Mouse (Mus musculus) CH12.LX (cell line): ENCODE measurements around the gene Atp6v0c. TPM values are rescaled to one million over a fixed set of nuclear protein-coding genes. Genes with fewer than 3 reads are reported as not detected.

ENCODE experiments used
- DNase-seq: peaks from one replicate; pipeline ENCODE4 v3.0.0-alpha.2; 2013; ENCODE audit errors: extremely low read depth
- H3K27ac ChIP-seq: 2 replicates; pipeline ENCODE4 v1.5.1; 2012; ENCODE audit warnings: low read depth, mild to moderate bottlenecking, control low read depth, moderate library complexity; ENCODE audit not compliant: insufficient read depth
- H3K27me3 ChIP-seq: replicated peaks from 2 replicates; pipeline ENCODE3; 2012; ENCODE audit warnings: inconsistent platforms
- H3K36me3 ChIP-seq, 2 experiments: replicated peaks in 1 of 2; 2 replicates each; pipeline versions ENCODE3 to v1.6.1; 2012; ENCODE audit warnings: inconsistent platforms in 1 of 2, low read length in 1 of 2, mild to moderate bottlenecking in 1 of 2, mixed read lengths in 1 of 2, moderate library complexity in 1 of 2; ENCODE audit not compliant: control insufficient read depth in 1 of 2, insufficient read depth in 1 of 2
- H3K4me1 ChIP-seq, 2 experiments: 2 replicates each; pipeline ENCODE4 v1.6.1; 2012; ENCODE audit warnings: inconsistent platforms in 1 of 2, moderate library complexity in 1 of 2; ENCODE audit not compliant: insufficient read depth in 2 of 2, control insufficient read depth in 1 of 2
- H3K4me2 ChIP-seq: 2 replicates; pipeline ENCODE4 v1.6.1; 2012; ENCODE audit warnings: low read depth, mild to moderate bottlenecking, control low read depth; ENCODE audit not compliant: poor library complexity, insufficient read depth, severe bottlenecking
- H3K4me3 ChIP-seq, 3 experiments: fragments of 150-350 bp in 1 of 3; sonication (generic) in 1 of 3; replicated peaks in 1 of 3; 2 replicates each; pipeline versions ENCODE3 to v1.5.1; 2011 to 2012; ENCODE audit warnings: low read depth in 2 of 3, low read length in 2 of 3, mild to moderate bottlenecking in 2 of 3, moderate library complexity in 2 of 3, control low read depth in 1 of 3, improper control_type of control experiment in 1 of 3, inconsistent platforms in 1 of 3, mixed read lengths in 1 of 3; ENCODE audit not compliant: poor library complexity in 1 of 3
- H3K79me2 ChIP-seq: replicated peaks from 2 replicates; pipeline ENCODE4 v1.6.1; 2012; ENCODE audit warnings: mild to moderate bottlenecking, moderate library complexity; ENCODE audit not compliant: control insufficient read depth, poor library complexity, insufficient read depth, severe bottlenecking; ENCODE audit errors: extremely low read depth
- H3K9ac ChIP-seq: 2 replicates; pipeline ENCODE4 v1.6.1; 2012; ENCODE audit warnings: low read depth, mild to moderate bottlenecking, control low read depth, moderate library complexity; ENCODE audit not compliant: insufficient read depth
- H3K9me3 ChIP-seq: replicated peaks from 2 replicates; pipeline ENCODE3; 2012; ENCODE audit warnings: low read length, inconsistent platforms, mixed read lengths
- BHLHE40 ChIP-seq: IDR thresholded peaks from 2 replicates; pipeline ENCODE4 v1.6.1; 2011; ENCODE audit warnings: mild to moderate bottlenecking, low read depth, low read length, improper control_type of control experiment
- CHD2 ChIP-seq: IDR thresholded peaks from 2 replicates; pipeline ENCODE4 v1.6.1; 2011; ENCODE audit warnings: low read length, improper control_type of control experiment
- E2F4 ChIP-seq: IDR thresholded peaks from 2 replicates; pipeline ENCODE4 v1.6.1; 2011; ENCODE audit warnings: low read depth, low read length, improper control_type of control experiment; ENCODE audit not compliant: insufficient replicate concordance
- ELF1 ChIP-seq: IDR thresholded peaks from 2 replicates; pipeline ENCODE4 v1.6.1; 2014; ENCODE audit warnings: low read depth, mild to moderate bottlenecking, inconsistent platforms, low read length, improper control_type of control experiment
- EP300 ChIP-seq: IDR thresholded peaks from 2 replicates; pipeline ENCODE4 v1.6.1; 2011; ENCODE audit warnings: low read length, improper control_type of control experiment
- GABPA ChIP-seq: IDR thresholded peaks from 2 replicates; pipeline ENCODE4 v1.6.1; 2012; ENCODE audit warnings: low read depth, low read length, improper control_type of control experiment, inconsistent platforms; ENCODE audit not compliant: insufficient replicate concordance
- HCFC1 ChIP-seq: IDR thresholded peaks from 2 replicates; pipeline ENCODE4 v1.6.1; 2012; ENCODE audit warnings: low read depth, mild to moderate bottlenecking, inconsistent platforms, low read length, improper control_type of control experiment
- JUND ChIP-seq: conservative IDR thresholded peaks from 2 replicates; pipeline ENCODE4 v1.6.1; 2011; ENCODE audit warnings: low read depth, low read length, improper control_type of control experiment
- MAX ChIP-seq: IDR thresholded peaks from 2 replicates; pipeline ENCODE4 v1.6.1; 2011; ENCODE audit warnings: low read length, improper control_type of control experiment
- MEF2A ChIP-seq: IDR thresholded peaks from 2 replicates; pipeline ENCODE4 v1.6.1; 2014; ENCODE audit warnings: low read depth, mild to moderate bottlenecking, inconsistent platforms, low read length, improper control_type of control experiment, borderline replicate concordance
- MXI1 ChIP-seq: IDR thresholded peaks from 2 replicates; pipeline ENCODE4 v1.6.1; 2011; ENCODE audit warnings: mild to moderate bottlenecking, low read depth, low read length, improper control_type of control experiment
- NELFE ChIP-seq: IDR thresholded peaks from 2 replicates; pipeline ENCODE4 v1.6.1; 2011; ENCODE audit warnings: low read depth, low read length, improper control_type of control experiment
- NRF1 ChIP-seq: IDR thresholded peaks from 2 replicates; pipeline ENCODE4 v1.6.1; 2014; ENCODE audit warnings: low read depth, mild to moderate bottlenecking, inconsistent platforms, low read length, improper control_type of control experiment, moderate library complexity
- POLR2A ChIP-seq: IDR thresholded peaks from 2 replicates; pipeline ENCODE4 v1.6.1; 2011; ENCODE audit warnings: low read depth, mild to moderate bottlenecking, improper control_type of control experiment, low read length
- POLR2AphosphoS2 ChIP-seq: IDR thresholded peaks from 2 replicates; pipeline ENCODE4 v1.6.1; 2011; ENCODE audit warnings: low read depth, low read length, improper control_type of control experiment
- RAD21 ChIP-seq: IDR thresholded peaks from 2 replicates; pipeline ENCODE4 v1.6.1; 2011; ENCODE audit warnings: low read depth, mild to moderate bottlenecking, low read length, improper control_type of control experiment, moderate library complexity
- RCOR1 ChIP-seq: conservative IDR thresholded peaks from 2 replicates; pipeline ENCODE4 v1.6.1; 2012; ENCODE audit warnings: low read depth, mild to moderate bottlenecking, inconsistent platforms, low read length, improper control_type of control experiment
- TBP ChIP-seq: conservative IDR thresholded peaks from 2 replicates; pipeline ENCODE4 v1.6.1; 2011; ENCODE audit warnings: low read depth, low read length, improper control_type of control experiment
- TCF12 ChIP-seq: IDR thresholded peaks from 2 replicates; pipeline ENCODE4 v1.6.1; 2014; ENCODE audit warnings: low read depth, mild to moderate bottlenecking, inconsistent platforms, low read length, improper control_type of control experiment
- USF1 ChIP-seq: IDR thresholded peaks from 2 replicates; pipeline ENCODE4 v1.6.1; 2014; ENCODE audit warnings: low read depth, mild to moderate bottlenecking, inconsistent platforms, low read length, improper control_type of control experiment
- USF2 ChIP-seq: conservative IDR thresholded peaks from 2 replicates; pipeline ENCODE4 v1.6.1; 2011; ENCODE audit warnings: low read depth, low read length, improper control_type of control experiment
- ZKSCAN1 ChIP-seq: IDR thresholded peaks from 2 replicates; pipeline ENCODE4 v1.6.1; 2012; ENCODE audit warnings: low read depth, inconsistent platforms, low read length, improper control_type of control experiment, borderline replicate concordance
- ZMIZ1 ChIP-seq: IDR thresholded peaks from 2 replicates; pipeline ENCODE4 v1.6.1; 2012; ENCODE audit warnings: low read depth, mild to moderate bottlenecking, inconsistent platforms, low read length, improper control_type of control experiment
- dilution Hi-C: fragments of 300-500 bp; cut with MboI; formaldehyde crosslinking; loops from 2 replicates; pipeline ENCODE4 v1.14.3; 2020; ENCODE audit warnings: low sequenced_read_pairs; ENCODE audit not compliant: extremely low pct_unique_long_range_greater_than_20kb, extremely low pct_ligation_motif_present
- in situ Hi-C: fragments of 300-500 bp; cut with MboI; formaldehyde crosslinking; loops from 3 replicates; pipeline ENCODE4 v1.14.3; 2019; ENCODE audit warnings: low sequenced_read_pairs, low pct_ligation_motif_present, low pct_unique_long_range_greater_than_20kb, mixed read lengths
- polyA plus RNA-seq: library from polyadenylated mRNA; unstranded; fragments of >175 nt; gene quantifications from 2 replicates; pipeline ENCODE4 v1.2.1, GENCODE M21; 2012; ENCODE audit warnings: low read depth; ENCODE audit not compliant: insufficient read length
- total RNA-seq, 2 experiments: library from RNA; depleted of rRNA; stranded (reverse); fragments of 300-350 nt in 1 of 2; fragments of >200 nt in 1 of 2; gene quantifications; 2 replicates each; pipeline ENCODE4 v1.2.3; 2012 to 2014

Atp6v0c gene
- total and polyA plus RNA-seq, 3 experiments, result 49.1 to 407 (median 83.2) TPM

- dilution Hi-C loops (no loop called here), in situ Hi-C loops (no loop called here)
- TF ChIP-seq NELFE, result no peak
- no peak for TF ChIP-seq BHLHE40
- no peak for TF ChIP-seq CHD2
- no peak for TF ChIP-seq ELF1
- no peak for TF ChIP-seq MXI1
- TF ChIP-seq POLR2AphosphoS2, result no peak
- TF ChIP-seq USF2, result no peak
- TF ChIP-seq ZKSCAN1, result no peak
- TF ChIP-seq HCFC1, result no peak
- no peak for TF ChIP-seq JUND
- no peak for TF ChIP-seq RAD21
- peaks cover 26% of the 10 kb centered on the region for H3K79me2 ChIP-seq
- no peak overlapping the region for H3K27ac ChIP-seq
- no peaks in the 10 kb centered on the region for H3K27me3 ChIP-seq
- H3K9me3 ChIP-seq, result no peaks in the 10 kb centered on the region
- H3K4me1 ChIP-seq, result peaks cover 6 to 34% of the 10 kb centered on the region in 2 experiments; a peak in 3 of 4 replicates
- peaks cover 0 to 9% of the 10 kb centered on the region in 2 experiments for H3K36me3 ChIP-seq
- no peak overlapping the region for H3K4me3 ChIP-seq
- no peak overlapping the region for H3K9ac ChIP-seq
- H3K4me2 ChIP-seq, result no peak overlapping the region
- no peak for DNase-seq
Measured at GRCm38 (mm10) chr17:24127592-24127991, 41.9 kb downstream of the Atp6v0c start.

- H3K4me1 ChIP-seq, result peaks cover 6 to 31% of the 10 kb centered on the region in 2 experiments; a peak in 3 of 4 replicates
- no peak overlapping the region for H3K27ac ChIP-seq
Measured at GRCm38 (mm10) chr17:24126801-24127200, 42.7 kb downstream of the Atp6v0c start.

More at GRCm38 (mm10) chr17:24126801-24127200, 42.7 kb downstream of the Atp6v0c start:
- H3K79me2 ChIP-seq, result peaks cover 26% of the 10 kb centered on the region
- H3K4me3 ChIP-seq, result no peak overlapping the region
- H3K9ac ChIP-seq, result no peak overlapping the region
- peaks cover 1% of the 10 kb centered on the region for H3K9me3 ChIP-seq
- H3K36me3 ChIP-seq, result peaks cover 0 to 10% of the 10 kb centered on the region in 2 experiments
- in situ Hi-C loops, result no loop called here
- no peak for DNase-seq
- no peak for TF ChIP-seq RAD21
- no peak for TF ChIP-seq USF1
- no peak for TF ChIP-seq GABPA
- no peak for TF ChIP-seq BHLHE40
- no peak for TF ChIP-seq TBP
- TF ChIP-seq RCOR1, result no peak
- no peak for TF ChIP-seq TCF12
- TF ChIP-seq POLR2A, result no peak
- TF ChIP-seq HCFC1, result no peak
- no peak for TF ChIP-seq ELF1
- no peak for TF ChIP-seq NELFE
- no peak for TF ChIP-seq MAX
- no peak for TF ChIP-seq EP300
- no peak for TF ChIP-seq E2F4
- TF ChIP-seq NRF1, result no peak
- TF ChIP-seq ZMIZ1, result no peak
- TF ChIP-seq MEF2A, result no peak
- H3K4me2 ChIP-seq, result no peak overlapping the region
- dilution Hi-C loops, result no loop called here
- no peaks in the 10 kb centered on the region for H3K27me3 ChIP-seq
